Mouse (Mus musculus) cerebellum, adult 9-10 months (tissue): ENCODE measurements at regions not wholly inside any gene's neighbourhood (a gene's known extent, or its start where the extent isn't known, plus 50 kb on each side); places are given as distances from the start of the nearest gene placed in this dataset.
A peak's percentile ranks its signal among the peaks of the same experiment; 100 is the strongest.

Experiments used
- DNase-seq: peaks from one replicate; pipeline ENCODE4 v3.0.0; 2022

DNA sequence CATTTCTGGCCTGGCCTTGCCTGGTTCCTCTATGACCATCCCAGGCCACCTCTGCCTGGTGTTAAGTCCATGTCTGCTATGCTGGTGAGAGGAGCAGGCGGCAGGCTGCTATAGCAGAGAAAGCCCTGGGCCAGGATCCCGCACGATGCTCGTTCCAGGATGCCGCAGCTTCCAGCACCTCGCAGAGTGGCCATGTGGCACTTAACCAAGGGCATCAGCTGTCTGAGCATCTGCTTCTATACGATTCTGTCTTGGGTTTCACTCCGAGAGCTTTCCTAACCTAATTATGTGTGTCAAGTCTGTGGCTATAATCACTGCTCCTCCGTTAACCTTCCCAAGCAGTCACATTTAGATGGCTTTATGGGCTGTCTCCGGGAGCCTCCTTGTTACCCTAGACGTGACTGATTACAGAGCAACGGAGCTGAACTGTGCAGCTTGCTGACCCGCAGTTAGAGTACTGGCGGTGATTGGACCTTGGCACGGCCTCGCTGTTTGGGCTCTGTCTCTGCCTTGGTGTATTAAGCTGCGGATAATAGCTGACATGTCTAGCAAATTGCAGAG lies 64.4 kb downstream of the Ackr3 start:
- DNase-seq: no peak

DNA sequence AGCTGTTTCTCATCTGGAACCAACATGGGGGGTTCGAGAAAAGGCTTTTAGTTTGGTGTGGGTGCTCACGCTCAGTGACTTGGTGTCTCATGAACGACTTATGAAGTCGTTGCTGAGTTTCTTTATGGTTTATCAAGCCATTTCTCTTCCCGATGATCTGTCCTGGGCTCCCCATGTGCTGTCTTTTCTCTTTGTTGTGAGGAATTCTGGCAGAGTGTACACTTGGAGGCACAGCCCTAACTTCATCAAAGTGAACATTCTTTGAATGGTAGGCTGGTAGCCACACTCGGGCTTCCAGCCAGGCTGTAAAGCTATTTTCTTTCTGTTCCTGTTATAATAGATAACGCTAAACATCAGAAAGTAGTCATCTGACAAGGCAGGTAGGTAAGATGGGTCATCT lies 65.2 kb downstream of the Ackr3 start:
- DNase-seq: no peak

DNA sequence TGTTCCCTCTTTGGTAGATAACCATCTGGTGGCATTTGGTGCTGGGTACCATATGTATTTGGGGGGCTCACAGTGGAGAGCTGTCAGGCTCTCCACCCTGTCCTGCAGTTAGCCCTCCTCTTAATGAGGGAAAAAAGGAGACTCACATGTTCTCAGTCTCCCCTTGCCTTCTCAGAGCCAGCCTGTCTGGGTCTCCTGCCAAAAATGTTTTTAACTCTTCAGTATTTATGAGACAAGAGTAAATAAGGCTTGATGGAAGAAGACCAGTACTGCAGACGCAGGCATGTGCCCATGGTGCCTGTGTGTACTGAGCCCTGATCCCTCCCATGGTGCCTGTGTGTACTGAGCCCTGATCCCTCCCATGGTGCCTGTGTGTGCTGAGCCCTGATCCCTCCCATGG lies 66.1 kb downstream of the Ackr3 start:
- no peak for DNase-seq

DNA sequence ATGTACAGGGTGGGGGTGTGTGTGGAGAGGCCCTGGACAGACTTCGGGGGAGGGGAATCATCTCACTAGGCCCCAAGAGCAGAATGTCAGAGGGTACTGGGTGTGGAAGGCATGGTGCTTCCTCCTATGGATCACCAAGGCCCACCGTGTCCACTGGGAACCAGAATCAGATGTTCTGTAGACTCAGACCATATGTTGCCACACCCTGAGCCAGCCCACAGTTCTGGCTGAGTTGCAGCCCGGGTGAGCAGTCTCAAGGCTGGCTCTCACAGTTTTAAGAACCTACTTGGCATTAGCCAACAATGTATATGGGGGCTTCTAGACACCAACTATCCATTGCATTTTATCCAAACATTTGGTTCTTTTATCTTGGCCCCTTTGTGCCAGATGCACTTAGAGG lies 67.5 kb downstream of the Ackr3 start:
- no peak for DNase-seq

DNA sequence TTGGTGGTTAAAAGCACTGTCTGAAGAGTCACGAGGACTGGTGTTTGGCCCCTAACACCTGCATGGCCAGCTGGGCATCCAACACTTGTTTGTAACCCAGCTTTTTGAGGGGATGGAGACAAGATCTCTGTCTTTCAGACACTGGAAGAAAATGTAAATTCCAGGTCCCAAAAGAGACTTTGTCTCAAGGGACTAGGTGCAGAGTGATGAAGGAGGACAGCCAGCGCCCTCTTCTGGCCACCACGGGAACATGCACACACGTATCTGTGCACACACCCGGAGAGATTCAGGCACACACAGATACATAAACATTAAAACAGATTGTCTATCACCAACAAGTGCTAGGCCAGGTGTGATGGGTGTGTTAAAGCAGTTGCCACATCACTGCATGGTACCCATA lies 68.6 kb downstream of the Ackr3 start:
- no peak for DNase-seq

DNA sequence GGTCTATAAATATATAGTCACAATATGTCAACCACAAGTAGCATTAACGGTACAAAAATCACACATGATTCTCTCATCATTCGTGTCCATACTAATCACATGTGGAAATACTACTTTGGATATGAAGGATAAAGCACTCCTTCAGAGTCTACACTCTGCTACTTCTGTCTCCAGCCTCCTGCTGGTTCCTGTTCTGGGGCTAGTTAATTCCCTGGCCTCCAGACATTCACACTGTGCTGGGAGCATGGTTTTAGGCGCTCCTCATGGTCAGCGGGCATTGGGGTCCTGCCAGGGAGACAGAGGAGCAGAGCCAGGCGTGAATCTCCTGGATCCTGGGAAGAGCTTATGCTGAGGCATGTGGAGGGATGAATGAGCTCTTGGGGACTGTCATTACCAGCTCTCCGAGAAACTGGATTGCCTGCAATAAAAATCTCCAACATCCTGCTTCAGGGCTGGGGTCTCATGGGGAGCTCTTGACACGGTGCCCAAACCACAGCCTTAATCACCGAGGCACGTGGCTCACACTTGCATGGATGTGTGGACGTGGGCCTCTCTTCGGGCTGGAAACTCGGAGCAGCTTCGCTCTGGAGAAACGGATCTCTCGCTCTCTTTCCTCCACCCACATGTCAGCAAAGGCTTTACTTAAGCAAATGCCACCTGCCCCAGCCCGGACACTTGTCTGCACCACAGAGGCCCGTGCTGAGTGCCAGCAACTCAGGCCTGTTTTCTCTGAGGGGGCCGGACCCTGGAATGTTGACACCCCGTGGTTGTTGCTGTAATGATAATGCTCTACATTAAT lies 69.2 kb downstream of the Ackr3 start:
- no peak for DNase-seq

DNA sequence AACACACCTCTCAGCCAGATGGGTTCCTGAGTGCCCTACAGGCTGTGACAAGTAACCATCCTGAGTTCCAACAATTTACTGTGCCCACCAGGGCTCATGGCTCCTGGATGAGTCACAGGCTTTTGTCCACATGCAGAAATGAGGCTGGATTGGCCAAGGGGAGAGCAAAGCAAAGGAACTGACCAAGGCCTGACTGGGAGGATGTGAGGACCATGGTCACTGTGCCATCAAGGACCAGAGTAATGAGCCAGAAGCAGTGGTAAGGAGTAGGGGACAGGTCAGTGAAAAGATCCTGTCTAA lies 69.8 kb downstream of the Ackr3 start:
- DNase-seq: no peak

DNA sequence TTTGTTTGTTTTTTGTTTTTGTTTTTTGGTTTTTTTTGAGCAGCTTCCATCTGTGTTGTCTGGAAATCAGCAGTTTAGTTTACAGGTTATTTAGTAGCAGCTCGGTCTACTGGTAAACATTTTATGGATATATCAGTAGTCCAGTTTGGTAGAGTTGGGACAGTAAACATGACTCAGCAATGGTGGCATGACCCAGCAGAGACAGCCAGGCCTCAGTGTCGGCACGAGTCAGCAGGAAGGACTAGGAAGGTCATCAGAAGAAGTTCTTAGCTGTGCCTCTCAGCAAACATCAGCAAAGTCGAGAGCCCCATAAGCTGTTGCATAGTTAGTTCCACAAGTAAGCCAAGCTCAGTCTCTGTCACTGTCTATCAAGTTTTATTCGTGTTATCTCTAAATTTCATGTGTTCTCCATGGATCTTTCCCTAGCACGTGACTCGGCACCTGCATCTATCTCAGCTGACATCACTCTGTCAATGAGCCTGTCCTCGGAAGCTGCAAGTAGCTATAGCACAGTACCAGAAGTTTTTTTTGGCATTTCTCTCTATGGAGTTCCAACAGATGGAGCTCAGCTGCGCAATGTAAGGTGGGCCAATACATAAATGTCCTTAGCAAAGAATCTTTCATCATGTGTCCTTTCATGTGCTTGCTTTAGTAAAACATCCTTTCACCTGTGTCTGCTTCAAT lies 71.3 kb downstream of the Ackr3 start:
- DNase-seq: no peak

DNA sequence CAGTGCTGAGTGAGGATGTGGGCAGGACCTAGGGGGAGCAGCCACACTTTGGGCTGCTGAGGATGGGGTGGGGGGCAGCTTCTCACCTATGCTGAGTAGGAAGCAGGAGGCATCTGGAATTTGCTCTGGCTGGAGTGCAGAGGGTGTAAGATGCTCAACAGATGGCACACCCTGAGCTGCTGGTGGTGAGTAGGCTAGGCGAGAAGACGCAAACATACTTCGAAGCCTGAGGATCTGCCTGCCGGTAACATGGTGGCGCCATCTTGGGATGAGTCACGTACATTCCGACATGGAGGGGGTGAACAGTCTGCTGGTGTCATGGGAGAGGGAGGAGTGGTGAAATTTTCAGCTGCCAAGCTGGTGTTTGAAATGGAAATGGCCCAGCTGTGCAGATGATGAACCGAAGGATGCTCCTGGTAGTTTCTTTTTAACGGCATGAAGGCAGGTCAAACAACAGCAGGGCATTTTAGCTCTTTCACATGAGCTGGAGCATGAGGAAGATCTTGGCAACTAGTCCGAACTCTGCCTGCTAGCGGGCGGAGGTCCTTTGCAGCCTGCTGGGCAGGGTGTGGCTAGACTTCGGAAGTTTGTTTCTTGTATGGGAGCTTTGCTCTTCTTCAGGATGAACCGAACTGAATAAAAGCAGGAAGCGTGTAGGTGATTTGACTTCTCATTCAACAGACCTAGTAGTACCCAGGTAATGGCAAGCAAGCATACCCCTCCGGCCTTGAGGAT lies 72.2 kb downstream of the Ackr3 start:
- no peak for DNase-seq

DNA sequence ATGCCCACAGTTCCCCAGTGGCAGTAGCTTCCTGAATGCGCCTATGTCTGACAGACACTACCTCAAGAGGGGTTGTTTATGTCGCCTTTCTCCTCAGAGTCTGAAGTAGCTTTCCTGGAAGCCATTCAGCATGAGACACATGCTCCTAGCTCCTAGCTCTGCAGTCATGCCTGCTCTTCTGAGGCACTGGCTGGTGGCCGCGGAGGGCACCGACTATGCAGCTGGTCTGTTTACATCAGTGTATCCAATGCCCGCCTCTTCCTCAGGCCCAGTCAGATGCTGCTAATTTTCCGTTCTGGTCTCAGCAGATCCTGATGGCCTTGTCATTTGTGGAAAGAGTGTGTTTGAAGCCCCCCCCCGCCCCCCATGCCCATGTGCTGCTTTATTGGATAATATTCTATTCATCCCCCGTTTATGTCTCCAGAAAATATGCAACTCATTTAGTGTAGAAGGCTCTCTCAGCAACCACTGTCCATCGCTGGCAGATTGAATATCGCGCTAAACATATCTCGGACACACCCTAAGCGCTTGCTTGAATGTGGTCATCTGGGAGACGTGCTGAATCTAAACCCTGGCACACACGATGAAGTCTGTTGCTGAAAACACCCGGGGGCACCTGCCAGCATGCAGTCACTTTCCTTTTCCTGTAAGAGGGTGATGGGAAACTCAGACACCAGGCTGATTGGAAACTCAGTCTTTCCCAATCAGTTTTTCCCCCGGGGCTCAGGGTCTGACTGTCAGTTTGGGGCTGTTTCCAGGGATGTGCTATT lies 73.9 kb downstream of the Ackr3 start:
- DNase-seq: no peak

DNA sequence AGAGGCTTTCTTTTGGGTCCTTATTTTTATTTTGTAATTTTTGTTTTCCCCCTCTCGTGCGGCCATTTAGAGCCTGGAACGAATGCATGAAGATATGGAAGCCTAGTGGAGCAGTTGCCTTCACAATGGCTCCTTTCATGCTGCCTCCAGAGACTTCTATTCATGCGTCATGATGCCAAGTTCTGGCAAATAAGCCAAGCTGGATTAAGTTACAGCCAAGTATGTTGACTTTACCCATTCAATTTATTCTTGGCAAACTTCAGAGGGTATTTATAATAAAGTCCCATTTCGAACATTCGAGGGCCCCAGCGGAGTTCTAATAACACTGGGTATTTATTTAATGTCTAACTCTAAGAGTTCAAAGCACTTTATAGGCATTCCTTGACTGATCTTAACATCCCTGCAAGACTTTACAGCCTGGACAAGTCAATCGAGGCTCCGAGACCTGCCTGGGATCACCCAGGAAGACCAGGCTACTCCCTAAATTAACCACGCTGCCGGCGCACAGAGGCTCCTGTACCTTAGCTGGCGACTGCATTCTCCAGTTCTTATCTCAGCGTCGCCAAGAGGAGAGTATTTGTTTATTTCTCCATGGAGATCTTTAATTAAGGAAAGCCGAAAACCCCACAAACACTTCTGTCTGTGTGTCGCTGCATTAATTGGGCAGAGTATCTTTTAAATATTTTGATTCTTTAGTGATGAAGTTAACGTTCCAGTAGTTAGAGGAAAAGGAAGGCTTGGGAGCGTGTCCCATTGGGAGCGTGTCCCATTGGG lies 75.5 kb downstream of the Ackr3 start:
- DNase-seq: no peak

DNA sequence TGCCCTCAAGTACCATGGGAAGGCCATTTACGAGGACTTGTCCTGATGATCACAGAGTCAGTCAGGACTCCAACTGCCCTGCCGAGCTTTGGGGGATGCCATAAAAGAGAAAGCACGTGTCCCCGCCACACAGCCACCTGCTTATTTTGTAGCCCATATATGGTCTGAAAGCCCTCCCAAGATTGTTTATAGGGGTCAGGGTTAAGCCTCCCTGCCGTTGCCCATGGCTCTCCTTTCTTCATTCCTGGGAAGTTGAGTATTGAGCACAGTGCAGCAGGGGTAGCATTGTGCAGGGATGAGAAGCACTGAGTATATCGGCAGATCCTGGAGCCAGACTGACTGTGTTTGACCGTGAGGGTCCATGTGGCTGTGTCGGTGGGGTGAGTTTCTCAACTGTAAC lies 76.4 kb downstream of the Ackr3 start:
- no peak for DNase-seq

DNA sequence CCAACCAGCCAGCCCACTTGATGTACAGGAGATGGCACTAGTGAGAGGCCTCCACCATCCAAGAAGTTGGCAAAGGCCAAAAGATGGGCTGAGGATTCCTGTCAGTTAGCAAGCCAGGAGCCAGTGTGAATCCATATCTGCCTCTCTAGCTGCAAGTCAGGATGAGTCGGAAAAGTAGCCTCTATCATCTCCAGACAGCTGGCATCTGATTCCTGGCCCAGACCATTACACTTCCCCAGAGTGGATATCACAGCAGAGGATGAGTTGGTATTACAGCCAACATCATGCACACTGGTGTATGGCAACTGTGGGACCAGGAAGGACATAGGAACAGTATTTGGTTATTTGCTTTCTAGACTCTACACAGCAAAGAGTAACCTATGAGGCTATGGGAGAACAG lies 77.5 kb downstream of the Ackr3 start:
- no peak for DNase-seq

DNA sequence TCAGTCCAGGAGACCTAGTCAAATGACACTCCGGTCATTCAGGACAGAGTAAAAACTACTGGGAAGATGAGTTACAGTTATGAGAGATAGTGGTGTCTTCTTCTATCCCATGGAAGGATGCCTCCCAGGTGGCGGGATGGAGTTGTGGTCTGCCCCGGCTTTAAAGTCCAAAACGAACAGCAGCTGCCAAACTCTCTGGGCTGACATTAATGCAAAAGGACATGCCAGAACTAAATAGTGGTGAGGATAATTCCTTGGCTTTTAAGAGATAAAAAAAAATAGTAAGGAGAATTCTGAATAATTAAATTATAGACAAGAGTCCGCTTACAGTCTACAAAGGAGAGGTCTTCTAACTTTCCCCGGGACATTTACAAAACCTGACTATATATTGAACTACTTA lies 78.2 kb downstream of the Ackr3 start:
- DNase-seq: no peak

DNA sequence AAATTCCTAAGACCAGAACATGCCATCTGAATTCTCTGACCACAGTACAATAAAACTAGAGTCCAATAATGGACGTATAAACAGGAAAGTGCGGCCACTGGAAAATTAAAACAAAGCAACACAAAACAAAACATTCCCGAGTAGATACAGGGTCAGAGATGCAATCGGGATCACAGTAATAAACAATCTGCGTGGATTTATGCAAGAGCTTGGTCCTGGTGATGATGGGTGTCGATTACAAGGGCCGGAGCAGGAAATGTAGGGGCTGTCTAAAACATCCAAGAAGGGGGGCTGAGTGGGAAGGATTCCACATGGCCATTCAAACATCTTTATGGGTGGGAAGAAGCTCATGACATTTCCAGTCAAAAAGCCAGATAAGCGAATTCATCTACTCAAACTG lies 78.6 kb downstream of the Ackr3 start:
- DNase-seq: no peak

DNA sequence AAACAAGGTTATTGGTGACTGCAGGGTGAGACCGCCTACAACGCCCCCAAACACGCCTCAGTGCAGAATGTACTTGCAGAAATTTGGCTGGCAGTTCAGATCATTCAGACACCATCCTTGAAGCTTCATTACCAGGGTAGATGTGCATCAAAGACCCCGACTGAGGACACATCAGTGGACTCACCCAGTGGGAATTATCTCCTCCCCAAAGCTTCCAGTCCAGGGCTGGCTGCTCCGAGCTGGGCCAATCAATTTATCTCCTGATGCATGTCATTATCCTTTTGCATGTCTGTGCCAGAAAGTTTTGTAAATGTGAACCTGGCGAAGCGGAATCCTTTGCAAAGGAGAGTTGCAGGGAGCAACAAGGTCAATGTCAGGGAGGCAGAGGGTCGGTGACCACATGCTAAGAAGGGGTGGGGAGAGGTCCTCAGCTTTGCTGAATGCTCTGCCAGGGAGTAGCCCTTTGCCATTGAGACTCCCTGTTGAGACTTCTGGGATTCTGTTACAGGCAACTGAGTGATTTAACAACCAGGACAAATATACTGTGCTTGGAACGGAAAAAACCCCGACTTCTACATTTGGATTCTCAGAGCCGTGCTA lies 79.5 kb downstream of the Ackr3 start:
- DNase-seq: no peak

DNA sequence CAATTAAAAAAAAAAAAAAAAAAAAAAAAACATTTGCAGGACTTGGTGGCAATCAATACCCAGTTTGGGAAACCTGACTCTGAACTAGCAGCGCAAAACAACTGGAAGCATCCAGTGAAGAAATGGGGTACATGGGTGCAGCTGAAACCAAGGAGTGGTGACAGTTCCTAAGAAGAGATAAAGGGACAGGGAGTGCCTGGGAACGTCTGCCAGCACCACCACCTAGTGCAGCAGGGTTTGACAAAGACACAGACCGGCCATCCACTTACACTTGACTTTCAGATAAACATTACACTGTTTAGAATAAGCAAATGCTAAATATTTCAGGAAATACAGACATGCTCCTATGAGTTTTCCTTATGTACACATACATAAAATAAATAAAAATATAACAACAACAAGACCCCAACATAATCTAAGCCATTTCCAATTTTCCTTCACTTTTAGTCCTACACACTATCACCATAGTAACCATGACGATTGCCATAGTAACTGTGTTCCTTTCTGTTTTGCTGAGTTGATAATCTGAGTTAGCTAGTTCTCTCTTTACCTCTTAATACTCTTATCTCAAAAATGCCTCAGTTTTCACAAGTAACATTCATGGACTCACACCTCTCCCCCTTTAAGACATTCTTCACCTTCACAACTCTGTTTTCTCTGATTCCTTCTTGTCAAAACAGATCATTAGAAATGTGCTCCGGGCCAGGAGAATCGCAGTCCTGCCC lies 80.3 kb downstream of the Ackr3 start:
- DNase-seq: no peak

DNA sequence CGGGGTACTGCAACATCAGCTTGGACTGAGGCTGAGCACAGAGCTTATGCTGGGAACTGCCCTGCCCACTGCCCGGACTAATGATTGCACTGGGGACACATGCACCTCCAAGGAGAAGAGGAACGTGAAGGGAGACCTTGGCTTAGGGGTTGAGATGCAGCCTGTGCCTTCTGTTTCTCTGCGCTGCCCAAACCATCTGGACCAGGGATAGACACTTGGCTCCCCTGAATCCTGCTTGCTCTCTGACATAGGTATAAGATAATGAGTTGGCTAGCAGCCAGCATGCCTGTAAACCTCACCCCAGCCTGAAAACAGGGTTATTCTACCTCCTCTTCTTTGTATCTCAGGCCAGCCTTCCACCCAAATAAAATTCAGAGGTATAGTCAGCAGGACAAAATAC lies 81.5 kb downstream of the Ackr3 start:
- peak; percentile 62 for DNase-seq

DNA sequence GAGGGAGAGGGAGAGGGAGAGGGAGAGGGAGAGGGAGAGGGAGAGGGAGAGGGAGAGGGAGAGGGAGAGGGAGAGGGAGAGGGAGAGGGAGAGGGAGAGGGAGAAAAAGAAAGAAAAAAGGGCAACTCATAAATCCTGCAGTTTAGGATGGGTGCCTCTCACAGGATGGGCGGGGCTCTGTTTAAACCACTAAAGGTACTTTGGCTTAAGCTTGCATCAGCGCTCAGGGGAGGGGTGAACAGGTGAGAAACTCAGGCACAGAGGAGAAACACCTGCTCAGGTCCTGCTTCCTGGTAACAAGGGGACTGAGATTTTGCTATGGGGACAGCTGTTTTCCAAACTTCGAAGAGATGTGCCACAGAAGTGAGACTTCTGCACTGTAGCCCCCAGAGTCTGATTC lies 83.5 kb downstream of the Ackr3 start:
- DNase-seq: no peak

DNA sequence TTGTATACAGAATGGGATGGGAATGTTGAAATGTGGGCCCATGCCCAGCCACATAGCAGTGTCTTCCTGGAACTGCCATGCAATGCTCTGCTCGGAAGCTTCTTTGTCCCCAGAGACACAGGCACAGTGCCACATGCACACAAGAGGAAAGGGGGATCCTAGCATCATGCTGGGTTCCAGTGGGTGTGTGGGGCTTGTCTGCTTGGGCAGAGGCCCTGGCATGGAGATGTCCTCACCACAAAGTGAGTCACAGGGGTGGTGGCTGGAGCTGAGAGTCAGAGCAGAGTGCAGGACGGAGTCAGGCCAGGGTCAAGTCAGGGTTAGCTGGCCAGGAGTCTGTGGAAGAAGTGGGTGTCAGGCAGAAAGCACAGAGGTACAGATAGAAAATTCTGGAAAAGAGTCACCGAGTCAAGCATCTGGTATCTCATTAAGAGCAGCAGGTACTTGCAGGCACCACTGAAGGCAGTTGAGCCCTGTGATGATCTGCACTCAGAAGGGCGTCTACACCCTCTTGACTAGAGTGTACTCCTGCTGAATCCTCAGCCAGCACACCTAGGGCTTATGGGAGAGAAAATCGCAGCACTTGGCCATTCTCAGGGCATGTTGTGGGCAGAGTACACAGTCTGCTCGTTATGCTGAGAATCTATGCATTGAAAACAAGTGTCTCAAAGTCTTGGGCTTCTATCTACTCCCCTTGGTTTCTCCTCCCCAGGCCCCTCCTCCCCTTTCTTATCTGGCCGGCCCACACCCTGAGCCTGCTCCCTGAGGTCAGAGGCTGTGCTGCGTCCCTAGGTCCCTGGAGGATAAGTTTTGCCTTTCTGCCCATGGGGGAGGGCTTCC lies 85.3 kb downstream of the Ackr3 start:
- no peak for DNase-seq
